Mouse (Mus musculus): ENCODE data around the gene Fgf18.

The Fgf18 gene

GRCm38 (mm10) chr11:33115796-33116195 lies 31.4 kb downstream of the Fgf18 start:
- DNase-seq (ENCODE audit: low spot score in 2 of 2) = no peak

GRCm38 (mm10) chr11:33112407-33112806 lies 34.8 kb downstream of the Fgf18 start:
- no peak for DNase-seq (ENCODE audit: low spot score in 2 of 2)

GRCm38 (mm10) chr11:33110111-33110510 lies 37.1 kb downstream of the Fgf18 start:
- no peak for DNase-seq (ENCODE audit: low spot score in 2 of 2)

- DNase-seq (ENCODE audit: low spot score in 2 of 2) = no peak
Measured at GRCm38 (mm10) chr11:33107540-33107939, 39.7 kb downstream of the Fgf18 start.

- no peak for DNase-seq (ENCODE audit: low spot score in 2 of 2)
Measured at GRCm38 (mm10) chr11:33104911-33105316, 42.3 kb downstream of the Fgf18 start.

- DNase-seq (ENCODE audit: low spot score in 2 of 2) = no peak
Measured at GRCm38 (mm10) chr11:33103291-33103943, 43.8 kb downstream of the Fgf18 start.

- DNase-seq (ENCODE audit: low spot score in 2 of 2) = no peak
Measured at GRCm38 (mm10) chr11:33100027-33100507, 47.1 kb downstream of the Fgf18 start.

GRCm38 (mm10) chr11:33099425-33099824 lies 47.8 kb downstream of the Fgf18 start:
- DNase-seq (ENCODE audit: low spot score in 2 of 2) = no peak

GRCm38 (mm10) chr11:33098446-33098845 lies 48.8 kb downstream of the Fgf18 start:
- no peak for DNase-seq (ENCODE audit: low spot score in 2 of 2)

- DNase-seq (ENCODE audit: low spot score in 2 of 2) = peak in 1 of 2 experiments; percentile 46
Measured at GRCm38 (mm10) chr11:33097855-33098254, 49.3 kb downstream of the Fgf18 start.

GRCm38 (mm10) chr11:33089856-33090255 lies 57.3 kb downstream of the Fgf18 start:
- DNase-seq (ENCODE audit: low spot score in 2 of 2) = peak in 1 of 2 experiments; percentile 40

- no peak for DNase-seq (ENCODE audit: low spot score in 2 of 2)
Measured at GRCm38 (mm10) chr11:33088181-33088580, 59.0 kb downstream of the Fgf18 start.

GRCm38 (mm10) chr11:33086046-33086445 lies 61.2 kb downstream of the Fgf18 start:
- no peak for DNase-seq (ENCODE audit: low spot score in 2 of 2)

- DNase-seq (ENCODE audit: low spot score in 2 of 2) = peak in 1 of 2 experiments; percentile 19
Measured at GRCm38 (mm10) chr11:33085514-33085913, 61.7 kb downstream of the Fgf18 start.

GRCm38 (mm10) chr11:33085054-33085453 lies 62.1 kb downstream of the Fgf18 start:
- no peak for DNase-seq (ENCODE audit: low spot score in 2 of 2)

GRCm38 (mm10) chr11:33084041-33084440 lies 63.2 kb downstream of the Fgf18 start:
- DNase-seq (ENCODE audit: low spot score in 2 of 2) = no peak

GRCm38 (mm10) chr11:33081175-33081574 lies 66.0 kb downstream of the Fgf18 start:
- no peak for DNase-seq (ENCODE audit: low spot score in 2 of 2)

GRCm38 (mm10) chr11:33080046-33080808 lies 67.0 kb downstream of the Fgf18 start:
- no peak for DNase-seq (ENCODE audit: low spot score in 2 of 2)

- DNase-seq (ENCODE audit: low spot score in 2 of 2) = no peak
Measured at GRCm38 (mm10) chr11:33079424-33079823, 67.8 kb downstream of the Fgf18 start.

- no peak for DNase-seq (ENCODE audit: low spot score in 2 of 2)
Measured at GRCm38 (mm10) chr11:33078036-33078435, 69.2 kb downstream of the Fgf18 start.

- DNase-seq (ENCODE audit: low spot score in 2 of 2) = peak in 1 of 2 experiments; percentile 44
Measured at GRCm38 (mm10) chr11:33075293-33075692, 71.9 kb downstream of the Fgf18 start.

GRCm38 (mm10) chr11:33074541-33074940 lies 72.7 kb downstream of the Fgf18 start:
- no peak for DNase-seq (ENCODE audit: low spot score in 2 of 2)

GRCm38 (mm10) chr11:33071358-33071922 lies 75.8 kb downstream of the Fgf18 start:
- DNase-seq (ENCODE audit: low spot score in 2 of 2) = no peak
